Mouse (Mus musculus): Measurements from ENCODE around the gene Spop.
A peak's percentile ranks its signal among the peaks of the same experiment; 100 is the strongest.

Spop gene

DNA sequence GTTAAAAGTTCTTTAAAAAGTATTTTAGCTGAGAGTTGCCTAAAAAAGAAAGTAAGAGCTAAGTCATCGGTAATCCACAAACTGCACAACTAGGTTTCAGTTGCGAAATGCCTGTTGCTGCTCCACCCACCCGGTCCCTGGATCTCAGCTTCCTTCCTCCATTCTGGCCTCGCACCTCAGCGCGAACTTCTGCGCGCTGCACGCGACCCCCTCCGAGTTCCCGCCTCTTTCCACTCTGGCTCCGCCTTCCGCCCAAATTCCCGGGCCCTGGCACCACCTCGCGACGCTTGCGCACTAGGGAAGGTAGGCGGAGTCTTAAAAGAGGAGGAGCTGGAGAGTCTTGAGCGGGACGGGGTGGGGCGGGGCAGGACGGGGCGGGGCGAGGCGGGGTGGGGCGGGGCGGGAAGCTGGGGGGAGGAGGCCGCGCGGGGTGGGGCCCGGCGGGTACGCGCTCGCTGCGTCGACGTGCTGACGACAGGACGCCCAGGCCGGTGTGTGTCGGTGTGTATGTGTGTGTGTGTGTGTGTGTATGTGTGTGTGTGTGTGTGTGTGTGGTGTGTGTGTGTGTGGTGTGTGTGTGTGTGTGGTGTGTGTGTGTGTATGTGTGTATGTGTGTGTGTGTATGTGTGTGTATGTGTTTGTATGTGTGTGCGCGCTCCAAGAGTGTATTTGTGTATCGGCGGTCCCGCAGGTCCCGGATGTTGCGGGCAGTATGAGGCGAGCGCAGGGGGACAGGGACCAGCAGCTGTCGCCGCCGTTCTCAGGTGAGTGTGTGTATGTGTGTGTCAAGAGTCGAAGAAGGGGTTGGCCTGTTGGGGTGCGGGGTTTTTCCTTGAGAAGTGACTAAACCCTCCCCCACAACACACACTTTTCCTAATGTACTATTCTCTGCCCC lies at the start of gene Spop:
Gene Spop, plus strand, starts transcription at position 440 of the 895 bp plus-strand sequence.
- DNase-seq (ENCODE audit: low read depth, low spot score), result peak; percentile 74

- no peak for DNase-seq (ENCODE audit: low read depth, low spot score)
Measured at GRCm38 (mm10) chr11:95364388-95364787, 49.5 kb upstream of the Spop start.

DNA sequence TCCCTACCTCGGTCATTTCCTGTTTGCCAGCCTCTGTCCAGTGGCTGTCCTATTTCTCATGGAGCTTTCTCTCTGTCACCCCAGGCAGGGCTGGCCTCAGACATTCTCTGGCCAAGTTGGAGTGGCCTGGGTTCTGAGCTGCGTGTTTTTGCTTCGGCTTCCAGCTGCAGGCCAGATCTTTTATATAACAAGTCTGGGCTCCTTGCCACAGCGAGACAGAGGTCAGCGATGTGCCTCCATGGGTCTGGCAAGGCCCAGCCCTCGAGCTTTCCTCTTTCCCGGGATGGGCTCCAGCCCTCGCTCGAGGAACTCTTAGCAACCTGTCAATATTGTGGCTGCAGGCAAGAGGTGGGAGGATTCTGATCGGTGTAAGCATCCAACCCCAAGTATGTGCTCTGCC lies 48.3 kb upstream of the Spop start:
- DNase-seq (ENCODE audit: low read depth, low spot score), result no peak

DNA sequence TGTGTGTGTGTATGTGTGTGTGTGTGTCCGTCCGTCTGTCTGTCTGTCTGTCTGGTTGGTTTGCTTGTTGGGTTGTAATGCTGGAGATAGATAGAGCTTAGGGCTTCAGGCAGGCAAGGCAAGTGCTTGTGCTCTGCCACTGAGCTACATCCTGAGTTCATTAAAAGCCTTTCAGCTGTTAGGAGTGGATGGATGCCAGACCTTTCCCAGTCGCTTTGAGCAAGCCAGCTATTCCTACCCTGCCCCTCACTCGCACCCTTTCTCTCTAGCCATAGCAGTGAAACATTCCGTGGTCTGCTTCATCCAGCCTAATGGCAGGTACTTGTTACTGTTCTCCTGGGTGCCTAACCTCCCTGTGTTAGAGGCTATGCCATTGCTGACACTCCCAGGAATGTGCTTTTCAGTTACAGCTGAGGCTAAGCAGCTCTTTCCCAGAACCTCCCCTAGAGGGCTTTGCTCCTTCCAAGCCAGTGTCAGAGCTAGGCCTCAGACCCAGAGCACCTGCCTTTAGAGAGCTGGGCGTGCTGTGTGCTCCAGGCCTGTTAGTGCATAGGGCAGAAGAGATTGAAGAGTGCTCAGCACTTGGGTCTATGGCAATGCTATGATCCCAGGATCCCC lies 47.5 kb upstream of the Spop start:
- DNase-seq (ENCODE audit: low read depth, low spot score), result no peak

DNA sequence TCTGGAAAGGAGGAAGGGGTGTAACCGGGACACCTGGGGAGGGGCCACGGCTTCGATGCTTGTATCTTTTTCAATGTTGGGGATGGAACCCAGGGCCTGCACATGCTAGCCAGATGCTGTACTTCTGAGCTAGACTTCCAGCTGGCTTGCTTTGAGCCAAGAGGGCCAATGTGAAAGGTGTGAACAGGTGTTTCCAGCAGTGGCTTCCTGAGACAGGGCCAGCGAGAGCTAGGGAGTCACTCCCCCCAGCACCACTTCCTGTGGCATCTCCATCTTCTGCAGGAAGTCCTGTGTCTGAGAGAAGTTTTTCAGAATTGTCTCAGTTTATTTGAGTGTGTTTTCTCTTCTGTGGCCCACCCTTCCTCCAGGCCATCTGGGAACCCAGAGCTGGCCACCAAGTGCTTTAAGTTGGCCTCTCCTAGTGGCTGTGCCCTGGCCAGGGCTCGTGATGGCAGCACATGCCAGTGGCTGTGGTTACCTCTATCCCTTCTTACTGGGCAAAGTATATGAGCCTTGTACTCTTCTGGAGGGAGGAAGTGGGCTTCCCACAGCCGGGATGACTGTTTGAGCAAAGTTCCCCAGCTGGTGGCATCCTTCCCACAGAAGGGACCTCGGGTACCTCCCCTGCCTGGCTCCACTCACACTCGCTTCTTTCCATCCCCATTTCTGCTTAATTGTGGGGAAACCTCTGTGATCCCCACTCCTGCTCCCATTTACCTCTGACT lies 46.7 kb upstream of the Spop start:
- no peak for DNase-seq (ENCODE audit: low read depth, low spot score)

GRCm38 (mm10) chr11:95368231-95368823 lies 45.6 kb upstream of the Spop start:
- DNase-seq (ENCODE audit: low read depth, low spot score), result no peak

GRCm38 (mm10) chr11:95368871-95369270 lies 45.0 kb upstream of the Spop start:
- DNase-seq (ENCODE audit: low read depth, low spot score), result no peak

DNA sequence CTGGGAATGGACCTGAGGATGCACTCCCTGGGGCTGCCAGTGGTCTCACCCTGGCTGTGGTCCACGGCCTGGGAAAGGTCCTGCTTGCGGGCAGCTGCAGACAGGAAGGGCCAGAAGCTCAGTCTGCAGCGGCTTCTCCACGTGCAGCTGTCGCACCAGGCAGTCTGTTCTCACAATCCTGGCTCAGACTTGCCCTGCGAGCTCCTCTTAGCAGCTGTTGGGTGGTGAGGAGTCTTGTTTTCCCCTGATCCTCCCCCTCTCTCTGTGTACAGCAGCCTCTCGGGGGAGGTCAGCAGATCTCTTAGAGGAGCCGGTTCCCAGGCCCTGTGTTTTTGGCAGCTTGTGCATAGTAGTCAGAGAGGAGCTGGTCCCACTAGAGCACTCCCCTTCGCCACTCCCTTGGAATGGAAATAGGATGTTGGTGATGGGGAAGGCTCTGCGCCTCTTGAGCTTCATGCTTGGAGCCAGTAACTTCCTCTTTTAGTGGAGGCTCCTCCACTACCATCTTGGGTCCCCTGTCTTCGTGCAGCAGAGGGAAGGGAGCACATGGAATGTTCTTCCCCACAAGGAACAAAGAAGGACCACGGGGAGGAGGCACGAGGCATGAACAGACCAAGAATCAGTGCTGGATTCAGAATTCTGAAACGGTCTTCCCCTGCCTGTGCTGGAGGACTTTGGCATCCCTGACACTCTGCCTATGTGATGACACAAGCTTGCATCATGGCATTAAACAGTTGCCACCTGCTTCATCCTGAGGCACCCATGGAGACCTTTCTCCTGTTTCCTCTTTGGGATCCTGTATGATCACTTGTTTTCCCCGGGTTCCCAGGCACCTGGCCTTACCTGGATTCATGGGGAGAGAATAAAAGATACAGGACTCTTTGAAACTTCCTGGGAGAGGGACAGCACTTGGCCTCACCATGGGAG lies 43.7 kb upstream of the Spop start:
- no peak for DNase-seq (ENCODE audit: low read depth, low spot score)

- DNase-seq (ENCODE audit: low read depth, low spot score), result no peak
Measured at GRCm38 (mm10) chr11:95371182-95371581, 42.7 kb upstream of the Spop start.

- DNase-seq (ENCODE audit: low read depth, low spot score), result no peak
Measured at GRCm38 (mm10) chr11:95378926-95379325, 35.0 kb upstream of the Spop start.

DNA sequence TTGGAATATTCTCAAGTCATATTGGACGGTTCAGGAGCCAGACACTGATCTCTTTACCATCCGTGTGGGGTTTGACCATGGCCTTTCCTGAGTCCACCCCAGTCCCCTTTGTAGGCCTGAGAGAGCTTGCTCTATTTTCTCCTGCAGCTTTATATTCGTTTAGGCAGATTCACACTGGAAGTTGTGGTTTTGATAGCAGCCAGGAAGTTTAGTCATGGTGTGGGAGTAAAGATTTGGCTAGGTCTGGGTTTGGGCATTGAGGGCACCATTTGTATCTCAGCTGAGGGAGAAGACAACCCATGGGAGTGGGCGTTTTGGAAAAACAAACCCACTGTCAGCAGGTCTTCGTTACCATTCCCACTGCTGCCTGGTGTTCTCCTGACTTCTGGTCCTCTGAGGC lies 34.3 kb upstream of the Spop start:
- DNase-seq (ENCODE audit: low read depth, low spot score), result no peak

GRCm38 (mm10) chr11:95380711-95381110 lies 33.2 kb upstream of the Spop start:
- no peak for DNase-seq (ENCODE audit: low read depth, low spot score)

- DNase-seq (ENCODE audit: low read depth, low spot score), result no peak
Measured at GRCm38 (mm10) chr11:95381146-95381545, 32.7 kb upstream of the Spop start.

- DNase-seq (ENCODE audit: low read depth, low spot score), result no peak
Measured at GRCm38 (mm10) chr11:95383331-95383986, 30.4 kb upstream of the Spop start.

DNA sequence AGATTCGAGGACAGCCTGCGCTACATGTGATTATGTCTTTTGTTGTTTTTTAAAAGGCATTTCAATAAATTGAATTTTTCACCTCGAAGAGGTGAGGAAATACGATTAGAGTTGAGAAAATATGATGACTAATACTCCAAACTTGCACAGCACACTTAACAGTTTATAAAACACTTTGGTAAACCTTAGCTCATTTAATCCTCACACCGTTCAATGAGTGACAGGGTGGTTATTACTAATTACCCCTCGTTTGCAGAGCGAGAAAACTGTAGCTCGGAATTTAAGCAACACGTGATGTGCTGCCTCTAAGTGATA lies 29.9 kb upstream of the Spop start:
- DNase-seq (ENCODE audit: low read depth, low spot score), result no peak

- DNase-seq (ENCODE audit: low read depth, low spot score), result peak; percentile 100
Measured at GRCm38 (mm10) chr11:95384319-95384972, 29.4 kb upstream of the Spop start, which contains the start of gene Slc35b1. Gene Slc35b1 (plus strand): TSS chr11:95384692.

DNA sequence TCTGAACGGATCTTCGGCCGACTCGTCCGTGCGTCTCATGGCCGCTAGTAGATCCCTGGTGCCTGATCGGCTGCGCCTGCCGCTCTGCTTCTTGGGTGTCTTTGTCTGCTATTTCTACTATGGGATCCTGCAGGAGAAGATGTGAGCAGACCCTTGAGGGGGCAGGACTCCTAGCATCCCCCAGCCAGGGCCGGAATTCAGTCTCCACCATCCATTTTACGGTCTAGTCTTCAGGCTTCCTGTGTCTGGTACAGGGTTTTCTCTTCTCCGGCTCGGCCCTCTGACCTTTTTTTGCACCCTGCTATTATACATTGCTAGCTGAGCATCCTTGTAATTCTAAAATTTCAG lies 28.9 kb upstream of the Spop start:
- DNase-seq (ENCODE audit: low read depth, low spot score), result no peak

- no peak for DNase-seq (ENCODE audit: low read depth, low spot score)
Measured at GRCm38 (mm10) chr11:95387354-95387753, 26.5 kb upstream of the Spop start.

DNA sequence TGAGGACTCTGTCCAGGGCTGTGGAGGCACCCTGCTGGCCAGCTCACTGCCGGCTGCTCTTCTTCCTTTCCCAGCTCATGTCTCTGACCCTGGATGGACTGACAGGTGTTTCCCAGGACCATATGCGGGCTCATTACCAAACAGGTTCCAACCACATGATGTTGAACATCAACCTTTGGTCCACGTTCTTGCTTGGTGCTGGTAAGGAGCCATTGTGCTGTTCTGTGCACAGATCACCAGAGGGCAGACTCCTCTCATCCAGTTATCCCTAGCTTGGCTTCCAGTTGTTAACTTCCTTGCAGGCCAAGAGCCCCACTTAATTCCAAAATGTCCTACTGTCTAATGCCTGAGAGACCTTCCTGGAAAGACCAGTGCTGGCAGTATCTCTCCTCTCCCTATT lies 24.9 kb upstream of the Spop start:
- no peak for DNase-seq (ENCODE audit: low read depth, low spot score)

GRCm38 (mm10) chr11:95390420-95390819 lies 23.5 kb upstream of the Spop start:
- DNase-seq (ENCODE audit: low read depth, low spot score), result no peak
